Mouse (Mus musculus) embryonic facial prominence, embryonic 13.5 days (tissue): ENCODE measurements around the gene Tuba4a. TPM values are rescaled to one million over a fixed set of nuclear protein-coding genes. Genes with fewer than 3 reads are reported as not detected.

Experiments used
- ATAC-seq: fragments of 200-750 bp; cut with Nextera tagmentation; 2 replicates; pipeline ENCODE4 v1.8.0; 2017; ENCODE audit warnings: low read depth; ENCODE audit not compliant: insufficient number of reproducible peaks, insufficient read depth, low FRiP score, low TSS enrichment
- H3K27ac ChIP-seq: fragments of 300-500 bp; sonication (generic); 2 replicates; pipeline ENCODE4 v1.5.1; 2015; ENCODE audit warnings: moderate library complexity, mild to moderate bottlenecking, inconsistent platforms
- H3K27me3 ChIP-seq: fragments of 300-500 bp; sonication (generic); 2 replicates; pipeline ENCODE4 v1.6.1; 2015; ENCODE audit warnings: mild to moderate bottlenecking, inconsistent platforms
- H3K36me3 ChIP-seq: fragments of 300-500 bp; sonication (generic); 2 replicates; pipeline ENCODE4 v1.6.1; 2015; ENCODE audit warnings: mild to moderate bottlenecking, inconsistent platforms
- H3K4me1 ChIP-seq: fragments of 300-500 bp; sonication (generic); 2 replicates; pipeline ENCODE4 v1.6.1; 2015; ENCODE audit warnings: inconsistent platforms
- H3K4me2 ChIP-seq: fragments of 300-500 bp; sonication (generic); 2 replicates; pipeline ENCODE4 v1.6.1; 2015; ENCODE audit warnings: moderate library complexity, mild to moderate bottlenecking, inconsistent platforms
- H3K4me3 ChIP-seq: fragments of 300-500 bp; sonication (generic); 2 replicates; pipeline ENCODE4 v1.5.1; 2015; ENCODE audit warnings: mild to moderate bottlenecking, inconsistent platforms
- H3K9ac ChIP-seq: fragments of 300-500 bp; sonication (generic); 2 replicates; pipeline ENCODE4 v1.6.1; 2015; ENCODE audit warnings: mild to moderate bottlenecking, inconsistent platforms
- H3K9me3 ChIP-seq: fragments of 300-500 bp; sonication (generic); 2 replicates; pipeline ENCODE4 v1.6.1; 2016; ENCODE audit warnings: inconsistent platforms
- WGBS: fragments of 180-500 bp; shearing (Covaris S2); methylation state at CpG from one replicate; pipeline ENCODE4 v1.1.7; 2015; ENCODE audit warnings: mixed read lengths; 5-methylcytosine and 5-hydroxymethylcytosine counted together
- polyA plus RNA-seq: library from polyadenylated mRNA; unstranded; fragments of >200 nt; fragmentation: Nextera tagmentation; extraction: Ambion mirVana; gene quantifications from 2 replicates; pipeline ENCODE4 v1.2.1, GENCODE M21; 2015

Gene Tuba4a
- polyA plus RNA-seq, 1 experiment from 2014 or later: 17.1 TPM

GRCm38 (mm10) chr1:75192452-75192851, 27.2 kb downstream of the Tuba4a start:
- Histone ChIP-seq H3K36me3 (peaks cover 42% of the 10 kb centered on the region), H3K27me3 (no peaks in the 10 kb centered on the region)

DNA sequence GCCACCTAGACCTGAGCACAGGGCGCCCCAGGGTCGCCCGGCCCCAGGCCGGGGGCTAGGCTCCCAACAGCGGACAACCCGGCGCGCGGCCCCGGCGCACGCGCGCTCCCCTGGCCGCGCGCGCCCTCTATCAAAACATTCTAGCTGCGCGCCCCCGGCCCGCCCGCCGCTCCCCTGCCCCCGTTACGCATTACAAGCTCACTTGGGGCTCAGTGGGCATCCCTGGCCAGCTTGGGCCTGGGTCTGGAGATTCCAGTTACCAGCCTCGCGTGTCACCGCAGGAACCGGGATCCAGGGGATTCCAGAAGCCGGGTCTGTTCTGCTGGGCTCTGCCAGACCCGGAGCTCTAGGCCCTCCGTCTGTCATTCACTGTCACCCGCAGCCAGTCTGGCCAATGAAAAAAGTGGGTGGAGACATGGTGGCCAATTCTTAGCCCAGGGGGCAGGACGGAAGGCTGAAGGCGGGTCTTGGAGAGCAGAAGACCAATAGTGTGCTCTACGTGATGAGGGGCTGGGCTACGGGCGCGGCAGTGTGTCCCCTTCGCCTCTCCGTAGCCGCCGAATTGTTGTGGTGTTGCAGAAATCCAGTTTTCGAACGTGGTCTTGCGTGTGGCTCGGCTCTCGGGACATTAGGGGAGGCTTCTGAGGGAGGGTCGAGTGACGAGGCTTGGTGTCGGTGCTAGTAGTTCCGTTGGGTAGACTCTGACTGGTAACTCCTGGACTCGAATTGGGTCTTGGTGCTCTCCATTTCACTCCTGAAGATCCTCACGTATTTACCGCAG, 27.9 kb downstream of the Tuba4a start, which contains the start of the genes Ankzf1 and Atg9a:
Gene Ankzf1 (plus strand): TSS at position 530 of the 781 bp plus-strand sequence.
Gene Atg9a (minus strand): TSS at position 575 of the 781 bp plus-strand sequence.
- Histone ChIP-seq H3K4me3 (peak within 1 kb of the TSS; percentile 80), H3K27ac (peak within 1 kb of the TSS; percentile 95), H3K4me2 (peak within 1 kb of the TSS; percentile 90), H3K9me3 (no peaks in the 10 kb centered on the region), H3K4me1 (peaks cover 21% of the 10 kb centered on the region), H3K27me3 (no peaks in the 10 kb centered on the region), H3K9ac (peak within 1 kb of the TSS; percentile 92), H3K36me3 (peaks cover 43% of the 10 kb centered on the region)
- WGBS: under 1% methylated on average over 56 of the region's 56 CpGs
- ATAC-seq: peak; percentile 98

More at GRCm38 (mm10) chr1:75192452-75192851, 27.2 kb downstream of the Tuba4a start:
- under 1% methylated on average over 19 of the region's 19 CpGs for WGBS
- Histone ChIP-seq H3K27ac (peak overlapping the region; percentile 95), H3K4me3 (peak overlapping the region; percentile 80), H3K4me1 (peaks cover 21% of the 10 kb centered on the region), H3K9ac (peak overlapping the region; percentile 91), H3K4me2 (peak overlapping the region; percentile 90), H3K9me3 (no peaks in the 10 kb centered on the region)
- no peak for ATAC-seq

GRCm38 (mm10) chr1:75191258-75191621, 28.4 kb downstream of the Tuba4a start:
- peak overlapping the region; percentile 90 for H3K4me2 ChIP-seq
- H3K4me1 ChIP-seq: peaks cover 21% of the 10 kb centered on the region
- no peaks in the 10 kb centered on the region for H3K9me3 ChIP-seq
- peak overlapping the region; percentile 92 for H3K9ac ChIP-seq
- H3K4me3 ChIP-seq: peak overlapping the region; percentile 80
- no peak; the same call in 1 of the 2 replicates for ATAC-seq
- H3K27me3 ChIP-seq: no peaks in the 10 kb centered on the region
- peaks cover 43% of the 10 kb centered on the region for H3K36me3 ChIP-seq
- peak overlapping the region; percentile 86 for H3K27ac ChIP-seq
- 44% methylated on average over 5 of the region's 5 CpGs for WGBS

GRCm38 (mm10) chr1:75190577-75190976, 29.1 kb downstream of the Tuba4a start:
- WGBS: 75% methylated on average over 2 of the region's 2 CpGs
- peak overlapping the region; percentile 90 for H3K4me2 ChIP-seq
- H3K27me3 ChIP-seq: no peaks in the 10 kb centered on the region
- H3K9me3 ChIP-seq: no peaks in the 10 kb centered on the region
- H3K36me3 ChIP-seq: peaks cover 43% of the 10 kb centered on the region
- peak overlapping the region; percentile 80 for H3K4me3 ChIP-seq
- peak overlapping the region; percentile 92; the same call in 1 of the 2 replicates for H3K9ac ChIP-seq
- no peak for ATAC-seq
- H3K27ac ChIP-seq: no peak overlapping the region
- H3K4me1 ChIP-seq: peaks cover 21% of the 10 kb centered on the region

GRCm38 (mm10) chr1:75187914-75188483, 31.7 kb downstream of the Tuba4a start:
- Histone ChIP-seq H3K4me2 (no peak overlapping the region), H3K27ac (no peak overlapping the region), H3K9ac (no peak overlapping the region), H3K9me3 (no peaks in the 10 kb centered on the region), H3K27me3 (no peaks in the 10 kb centered on the region), H3K4me1 (peaks cover 15% of the 10 kb centered on the region), H3K36me3 (peaks cover 59% of the 10 kb centered on the region), H3K4me3 (no peak overlapping the region)
- ATAC-seq: no peak
- 82% methylated on average over 2 of the region's 2 CpGs for WGBS

GRCm38 (mm10) chr1:75187126-75187525, 32.5 kb downstream of the Tuba4a start:
- Histone ChIP-seq H3K27me3 (no peaks in the 10 kb centered on the region), H3K9me3 (no peaks in the 10 kb centered on the region), H3K4me2 (no peak overlapping the region), H3K4me1 (peaks cover 14% of the 10 kb centered on the region), H3K4me3 (no peak overlapping the region), H3K27ac (no peak overlapping the region), H3K9ac (no peak overlapping the region), H3K36me3 (peaks cover 68% of the 10 kb centered on the region)
- ATAC-seq: no peak

DNA sequence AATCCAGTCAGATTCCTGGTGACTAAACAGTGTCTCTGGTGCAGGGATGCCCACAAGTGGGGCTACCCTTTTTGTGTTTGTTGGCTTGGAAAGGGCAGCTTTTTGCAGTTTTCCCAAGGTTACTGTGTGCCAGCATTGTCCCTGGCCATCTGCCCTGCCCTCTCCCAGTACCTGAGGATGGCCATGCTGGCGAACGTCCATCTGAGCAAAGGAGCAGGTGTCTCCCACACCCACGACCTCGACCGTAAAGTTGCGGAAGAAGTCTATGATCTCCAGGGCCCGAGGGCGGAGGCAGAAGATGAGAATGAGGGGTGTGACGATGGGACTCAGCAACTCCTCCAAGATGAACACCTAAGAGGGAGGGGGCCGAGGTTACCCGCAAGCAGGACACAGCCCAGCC, 34.2 kb downstream of the Tuba4a start:
- Histone ChIP-seq H3K4me2 (no peak overlapping the region), H3K27me3 (no peaks in the 10 kb centered on the region), H3K36me3 (peaks cover 76% of the 10 kb centered on the region), H3K4me3 (no peak overlapping the region), H3K9ac (0 out of 2 replicates have a peak overlapping the region, but pooled peaks have one; percentile 16), H3K4me1 (peaks cover 9% of the 10 kb centered on the region), H3K9me3 (no peaks in the 10 kb centered on the region), H3K27ac (no peak overlapping the region)
- 94% methylated on average over 11 of the region's 11 CpGs for WGBS
- no peak for ATAC-seq

- Histone ChIP-seq H3K36me3 (peaks cover 67% of the 10 kb centered on the region), H3K9ac (no peak overlapping the region), H3K27ac (no peak overlapping the region), H3K9me3 (no peaks in the 10 kb centered on the region), H3K4me3 (no peak overlapping the region), H3K27me3 (no peaks in the 10 kb centered on the region), H3K4me2 (no peak overlapping the region), H3K4me1 (peaks cover 21% of the 10 kb centered on the region)
- 57% methylated on average over 4 of the region's 4 CpGs for WGBS
- ATAC-seq: no peak
Measured at GRCm38 (mm10) chr1:75182160-75182559, 37.5 kb downstream of the Tuba4a start.

- H3K27me3 ChIP-seq: no peaks in the 10 kb centered on the region
- H3K4me2 ChIP-seq: no peak overlapping the region
- no peak for ATAC-seq
- no peaks in the 10 kb centered on the region for H3K9me3 ChIP-seq
- no peak overlapping the region for H3K27ac ChIP-seq
- H3K4me3 ChIP-seq: no peak overlapping the region
- peaks cover 21% of the 10 kb centered on the region for H3K4me1 ChIP-seq
- H3K36me3 ChIP-seq: peaks cover 66% of the 10 kb centered on the region
- 85% methylated on average over 4 of the region's 4 CpGs for WGBS
- no peak overlapping the region for H3K9ac ChIP-seq
Measured at GRCm38 (mm10) chr1:75181377-75181870, 38.2 kb downstream of the Tuba4a start.

GRCm38 (mm10) chr1:75180741-75181140, 38.9 kb downstream of the Tuba4a start:
- peaks cover 21% of the 10 kb centered on the region for H3K4me1 ChIP-seq
- H3K4me3 ChIP-seq: peak overlapping the region; percentile 65
- peaks cover 66% of the 10 kb centered on the region for H3K36me3 ChIP-seq
- no peak overlapping the region for H3K27ac ChIP-seq
- H3K9ac ChIP-seq: 0 out of 2 replicates have a peak overlapping the region, but pooled peaks have one; percentile 32
- peak overlapping the region; percentile 100 for H3K4me2 ChIP-seq
- no peaks in the 10 kb centered on the region for H3K27me3 ChIP-seq
- 36% methylated on average over 7 of the region's 7 CpGs for WGBS
- no peaks in the 10 kb centered on the region for H3K9me3 ChIP-seq
- ATAC-seq: no peak

DNA sequence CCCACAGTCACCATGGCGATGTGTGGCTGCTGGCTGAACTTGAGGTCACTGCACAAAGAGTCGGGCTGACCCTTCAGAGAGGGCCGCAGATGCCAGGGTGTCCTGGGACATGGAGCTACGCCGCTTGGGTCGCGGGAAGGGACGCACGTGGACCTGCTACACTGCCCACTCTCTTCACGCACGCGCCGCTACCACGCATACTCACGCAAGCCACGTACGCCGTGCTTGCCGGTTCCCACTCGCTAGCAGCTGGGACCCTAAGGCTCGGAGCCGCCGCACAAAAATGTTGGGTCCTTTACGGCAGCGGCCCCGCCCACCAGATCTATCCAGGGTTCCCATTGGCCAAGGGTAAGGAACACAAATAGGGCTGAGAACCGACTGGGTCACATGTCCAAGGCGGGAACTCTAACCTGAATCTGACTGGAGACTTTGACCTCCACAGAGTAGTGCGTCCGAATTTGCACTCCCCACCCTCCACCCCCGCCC, 39.5 kb downstream of the Tuba4a start, which contains the start of gene Abcb6:
Gene Abcb6 (minus strand): TSS at position 288 of the 486 bp plus-strand sequence.
- Histone ChIP-seq H3K27ac (no peak within 1 kb of the TSS), H3K4me1 (peaks cover 21% of the 10 kb centered on the region), H3K27me3 (no peaks in the 10 kb centered on the region), H3K4me3 (peak within 1 kb of the TSS; percentile 65), H3K4me2 (peak within 1 kb of the TSS; percentile 100), H3K36me3 (peaks cover 66% of the 10 kb centered on the region), H3K9ac (peak within 1 kb of the TSS; percentile 76), H3K9me3 (no peaks in the 10 kb centered on the region)
- ATAC-seq: peak; percentile 87
- WGBS: under 1% methylated on average over 31 of the region's 31 CpGs
